Mouse (Mus musculus) midbrain, embryonic 12.5 days (tissue): ENCODE measurements around the gene Lsg1. TPM values are rescaled to one million over a fixed set of nuclear protein-coding genes. Genes with fewer than 3 reads are reported as not detected.
A peak's percentile ranks its signal among the peaks of the same experiment; 100 is the strongest.

Experiments used
- ATAC-seq: fragments of 200-750 bp; cut with Nextera tagmentation; 2 replicates; pipeline ENCODE4 v1.8.0; 2017; ENCODE audit warnings: low read depth, moderate TSS enrichment, moderate library complexity; ENCODE audit not compliant: low FRiP score
- H3K27ac ChIP-seq: fragments of 300-500 bp; sonication (generic); replicated peaks from 2 replicates; pipeline ENCODE4 v1.5.1; 2016; ENCODE audit warnings: mild to moderate bottlenecking
- H3K27me3 ChIP-seq: fragments of 300-500 bp; sonication (generic); 2 replicates; pipeline ENCODE4 v1.6.1; 2016; ENCODE audit warnings: mild to moderate bottlenecking
- H3K36me3 ChIP-seq: fragments of 300-500 bp; sonication (generic); 2 replicates; pipeline ENCODE4 v1.6.1; 2016
- H3K4me1 ChIP-seq: fragments of 300-500 bp; sonication (generic); 2 replicates; pipeline ENCODE4 v1.6.1; 2016
- H3K4me2 ChIP-seq: fragments of 300-500 bp; sonication (generic); replicated peaks from 2 replicates; pipeline ENCODE4 v1.6.1; 2016; ENCODE audit warnings: mild to moderate bottlenecking, moderate library complexity
- H3K4me3 ChIP-seq: fragments of 300-500 bp; sonication (generic); 2 replicates; pipeline ENCODE4 v1.5.1; 2016; ENCODE audit warnings: mild to moderate bottlenecking
- H3K9ac ChIP-seq: fragments of 300-500 bp; sonication (generic); replicated peaks from 2 replicates; pipeline ENCODE4 v1.6.1; 2016; ENCODE audit warnings: mild to moderate bottlenecking, moderate library complexity
- H3K9me3 ChIP-seq: fragments of 300-500 bp; sonication (generic); 2 replicates; pipeline ENCODE4 v1.6.1; 2016; ENCODE audit warnings: mild to moderate bottlenecking
- WGBS: fragments of 180-500 bp; shearing (Covaris S2); methylation state at CpG from one replicate; pipeline ENCODE4 v1.1.7; 2016; 5-methylcytosine and 5-hydroxymethylcytosine counted together
- polyA plus RNA-seq: library from polyadenylated mRNA; unstranded; fragments of >200 nt; fragmentation: Nextera tagmentation; extraction: Ambion mirVana; gene quantifications from 2 replicates; pipeline ENCODE4 v1.2.1, GENCODE M21; 2016

The Lsg1 gene
- polyA plus RNA-seq, 1 experiment from 2014 or later = 78.1 TPM

- no peaks in the 10 kb centered on the region for H3K27me3 ChIP-seq
- H3K4me2 ChIP-seq = no peak overlapping the region
- H3K36me3 ChIP-seq = peaks cover 96% of the 10 kb centered on the region
- H3K27ac ChIP-seq = no peak overlapping the region
- no peaks in the 10 kb centered on the region for H3K4me1 ChIP-seq
- no peak for ATAC-seq
- 96% methylated on average over 4 of the region's 4 CpGs for WGBS
- no peaks in the 10 kb centered on the region for H3K9me3 ChIP-seq
- H3K4me3 ChIP-seq = no peak overlapping the region
- no peak overlapping the region for H3K9ac ChIP-seq
These were observed 17.2 kb downstream of the Lsg1 start for GRCm38 (mm10) chr16:30570173-30570572.

GRCm38 (mm10) chr16:30565631-30566030 is 21.8 kb downstream of the Lsg1 start:
- no peaks in the 10 kb centered on the region for H3K27me3 ChIP-seq
- H3K9ac ChIP-seq = no peak overlapping the region
- no peak overlapping the region for H3K4me2 ChIP-seq
- ATAC-seq = no peak
- no peaks in the 10 kb centered on the region for H3K4me1 ChIP-seq
- H3K36me3 ChIP-seq = peaks cover 99% of the 10 kb centered on the region
- H3K9me3 ChIP-seq = no peaks in the 10 kb centered on the region
- no peak overlapping the region for H3K4me3 ChIP-seq
- 95% methylated on average over 6 of the region's 6 CpGs for WGBS
- no peak overlapping the region for H3K27ac ChIP-seq

GRCm38 (mm10) chr16:30560601-30561000 is 26.8 kb downstream of the Lsg1 start:
- Histone ChIP-seq H3K4me1 (no peaks in the 10 kb centered on the region), H3K4me2 (no peak overlapping the region), H3K27ac (no peak overlapping the region), H3K4me3 (no peak overlapping the region), H3K27me3 (no peaks in the 10 kb centered on the region), H3K9ac (no peak overlapping the region), H3K36me3 (peaks cover 98% of the 10 kb centered on the region), H3K9me3 (peaks cover 14% of the 10 kb centered on the region)
- WGBS = 93% methylated on average over 4 of the region's 4 CpGs
- ATAC-seq = no peak

GRCm38 (mm10) chr16:30559312-30559992 is 27.9 kb downstream of the Lsg1 start:
- no peak overlapping the region for H3K4me3 ChIP-seq
- H3K36me3 ChIP-seq = peaks cover 87% of the 10 kb centered on the region
- no peak overlapping the region for H3K27ac ChIP-seq
- H3K9me3 ChIP-seq = peaks cover 23% of the 10 kb centered on the region
- no peak overlapping the region for H3K9ac ChIP-seq
- no peaks in the 10 kb centered on the region for H3K4me1 ChIP-seq
- no peak for ATAC-seq
- no peak overlapping the region for H3K4me2 ChIP-seq
- 96% methylated on average over 5 of the region's 5 CpGs for WGBS
- no peaks in the 10 kb centered on the region for H3K27me3 ChIP-seq

- H3K36me3 ChIP-seq = peaks cover 33% of the 10 kb centered on the region
- peaks cover 23% of the 10 kb centered on the region for H3K9me3 ChIP-seq
- H3K27ac ChIP-seq = no peak overlapping the region
- H3K4me3 ChIP-seq = no peak overlapping the region
- H3K4me1 ChIP-seq = peaks cover 10% of the 10 kb centered on the region
- H3K27me3 ChIP-seq = peaks cover 8% of the 10 kb centered on the region; the same call in 1 of the 2 replicates
- ATAC-seq = no peak
- H3K9ac ChIP-seq = no peak overlapping the region
- H3K4me2 ChIP-seq = no peak overlapping the region
- WGBS = 96% methylated on average over 8 of the region's 8 CpGs
These were observed 33.3 kb downstream of the Lsg1 start for GRCm38 (mm10) chr16:30554109-30554508.

GRCm38 (mm10) chr16:30552621-30553338 is 34.6 kb downstream of the Lsg1 start:
- Histone ChIP-seq H3K4me2 (no peak overlapping the region), H3K9me3 (peaks cover 23% of the 10 kb centered on the region), H3K9ac (no peak overlapping the region), H3K27me3 (peaks cover 8% of the 10 kb centered on the region; the same call in 1 of the 2 replicates), H3K4me1 (peaks cover 18% of the 10 kb centered on the region), H3K27ac (peak overlapping the region; percentile 36; the same call in 1 of the 2 replicates), H3K4me3 (no peak overlapping the region), H3K36me3 (peaks cover 20% of the 10 kb centered on the region)
- ATAC-seq = no peak
- WGBS = 39% methylated on average over 11 of the region's 11 CpGs

- Histone ChIP-seq H3K9ac (peak within 1 kb of the TSS; percentile 91), H3K4me2 (peak within 1 kb of the TSS; percentile 66), H3K4me3 (peak within 1 kb of the TSS; percentile 77), H3K36me3 (peaks cover 12% of the 10 kb centered on the region), H3K27me3 (peaks cover 8% of the 10 kb centered on the region; the same call in 1 of the 2 replicates), H3K4me1 (peaks cover 18% of the 10 kb centered on the region), H3K9me3 (peaks cover 11% of the 10 kb centered on the region), H3K27ac (peak within 1 kb of the TSS; percentile 75)
- ATAC-seq = peak; percentile 75
- 11% methylated on average over 14 of the region's 14 CpGs for WGBS
These were observed 36.6 kb downstream of the Lsg1 start, which contains the start of gene Tmem44 for GRCm38 (mm10) chr16:30550748-30551192. Gene Tmem44, minus strand, starts transcription at chr16:30550842.

GRCm38 (mm10) chr16:30549966-30550747 is 37.2 kb downstream of the Lsg1 start:
- peaks cover 8% of the 10 kb centered on the region; the same call in 1 of the 2 replicates for H3K27me3 ChIP-seq
- H3K27ac ChIP-seq = peak overlapping the region; percentile 75
- peaks cover 18% of the 10 kb centered on the region for H3K36me3 ChIP-seq
- peak overlapping the region; percentile 66 for H3K4me2 ChIP-seq
- peaks cover 6% of the 10 kb centered on the region for H3K9me3 ChIP-seq
- H3K4me3 ChIP-seq = peak overlapping the region; percentile 77
- WGBS = under 1% methylated on average over 52 of the region's 63 CpGs
- peak; percentile 90 for ATAC-seq
- H3K9ac ChIP-seq = peak overlapping the region; percentile 91
- peaks cover 18% of the 10 kb centered on the region for H3K4me1 ChIP-seq

GRCm38 (mm10) chr16:30549516-30549915 is 37.9 kb downstream of the Lsg1 start:
- peak overlapping the region; percentile 66 for H3K4me2 ChIP-seq
- peaks cover 24% of the 10 kb centered on the region for H3K36me3 ChIP-seq
- peaks cover 18% of the 10 kb centered on the region for H3K4me1 ChIP-seq
- peaks cover 8% of the 10 kb centered on the region; the same call in 1 of the 2 replicates for H3K27me3 ChIP-seq
- H3K4me3 ChIP-seq = peak overlapping the region; percentile 77
- WGBS = 84% methylated on average over 7 of the region's 7 CpGs
- H3K9me3 ChIP-seq = no peaks in the 10 kb centered on the region; the same call in 1 of the 2 replicates
- ATAC-seq = no peak
- no peak overlapping the region for H3K27ac ChIP-seq
- H3K9ac ChIP-seq = no peak overlapping the region

- Histone ChIP-seq H3K4me3 (no peak overlapping the region), H3K27ac (no peak overlapping the region), H3K9ac (no peak overlapping the region), H3K4me1 (peaks cover 18% of the 10 kb centered on the region), H3K36me3 (peaks cover 30% of the 10 kb centered on the region), H3K4me2 (peak overlapping the region; percentile 66), H3K9me3 (no peaks in the 10 kb centered on the region), H3K27me3 (peaks cover 8% of the 10 kb centered on the region; the same call in 1 of the 2 replicates)
- WGBS = 90% methylated on average over 5 of the region's 5 CpGs
- no peak for ATAC-seq
These were observed 39.1 kb downstream of the Lsg1 start for GRCm38 (mm10) chr16:30548291-30548690.

GRCm38 (mm10) chr16:30544693-30545092 is 42.7 kb downstream of the Lsg1 start:
- Histone ChIP-seq H3K4me2 (no peak overlapping the region), H3K9ac (no peak overlapping the region), H3K4me3 (no peak overlapping the region), H3K4me1 (peaks cover 9% of the 10 kb centered on the region; the same call in 1 of the 2 replicates), H3K36me3 (peaks cover 34% of the 10 kb centered on the region), H3K27ac (no peak overlapping the region), H3K27me3 (no peaks in the 10 kb centered on the region), H3K9me3 (no peaks in the 10 kb centered on the region)
- no peak for ATAC-seq
- 93% methylated on average over 4 of the region's 4 CpGs for WGBS
